Mouse (Mus musculus): ENCODE data around the gene Tmem151b.
A peak's percentile ranks its signal among the peaks of the same experiment; 100 is the strongest.

Tmem151b gene

GRCm38 (mm10) chr17:45549617-45550181 is at the start of gene Tmem151b:
Gene Tmem151b, minus strand, starts transcription at chr17:45549677.
- DNase-seq (ENCODE audit: low spot score) = no peak

- DNase-seq (ENCODE audit: low spot score) = no peak
These were observed 49.4 kb upstream of the Tmem151b start for GRCm38 (mm10) chr17:45598891-45599290.

DNA sequence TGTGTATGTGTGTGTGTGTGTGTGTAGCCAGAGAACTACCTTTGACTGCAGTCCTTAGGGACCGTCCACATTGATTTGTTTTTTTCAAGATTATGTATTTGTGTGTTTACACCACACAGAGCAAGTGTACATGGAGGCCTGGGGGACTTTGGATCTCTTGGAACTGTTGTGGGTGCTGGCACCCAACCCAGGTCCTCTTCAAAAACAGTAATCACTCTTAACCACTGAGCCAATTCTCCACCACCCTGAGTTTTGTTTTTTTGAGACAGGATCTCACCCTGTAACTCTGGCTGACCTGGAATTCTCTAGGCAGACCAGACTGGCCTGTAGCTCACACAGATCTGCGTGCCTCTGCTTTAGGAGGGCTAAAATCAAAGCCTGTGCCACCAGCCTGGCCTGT is 48.9 kb upstream of the Tmem151b start:
- no peak for DNase-seq (ENCODE audit: low spot score)

GRCm38 (mm10) chr17:45597787-45598186 is 48.3 kb upstream of the Tmem151b start:
- DNase-seq (ENCODE audit: low spot score) = no peak

DNA sequence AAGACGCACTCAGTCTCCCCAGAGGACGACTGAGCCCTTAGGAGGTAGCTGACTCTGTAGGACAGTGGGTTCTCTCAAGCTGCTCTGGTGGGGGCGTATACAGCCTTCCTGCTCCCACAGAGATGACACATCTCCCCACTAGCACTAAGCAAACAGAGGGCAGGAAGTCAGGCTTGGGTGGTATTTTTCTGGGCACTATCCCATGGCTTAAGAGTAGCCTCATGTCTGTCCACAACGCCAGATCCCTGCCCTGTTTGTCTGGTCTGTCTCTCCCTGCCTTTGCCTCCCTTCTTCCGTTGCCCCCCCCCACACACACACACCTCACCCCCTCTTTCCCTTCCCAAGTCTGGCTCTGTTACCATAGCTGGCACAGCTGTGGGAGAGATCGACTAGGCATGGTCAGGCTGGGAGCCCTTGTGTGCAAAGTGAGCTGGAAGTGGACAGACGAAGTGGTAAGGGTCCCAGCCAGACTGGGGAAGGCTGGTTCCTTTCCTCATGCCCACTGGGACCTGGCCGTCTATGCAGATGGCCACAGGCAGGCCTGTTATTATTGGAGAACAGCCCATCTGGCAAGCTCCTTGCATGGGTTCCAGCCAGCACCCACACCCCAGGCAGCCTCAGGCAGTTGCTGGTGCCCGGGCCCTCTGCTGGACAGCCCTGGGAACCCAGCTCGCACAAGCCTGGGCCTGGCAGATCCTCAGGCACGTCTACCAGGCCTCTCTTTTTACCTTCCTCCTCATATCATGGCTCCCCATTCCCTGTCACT is 47.3 kb upstream of the Tmem151b start:
- peak; percentile 81 for DNase-seq (ENCODE audit: low spot score)

DNA sequence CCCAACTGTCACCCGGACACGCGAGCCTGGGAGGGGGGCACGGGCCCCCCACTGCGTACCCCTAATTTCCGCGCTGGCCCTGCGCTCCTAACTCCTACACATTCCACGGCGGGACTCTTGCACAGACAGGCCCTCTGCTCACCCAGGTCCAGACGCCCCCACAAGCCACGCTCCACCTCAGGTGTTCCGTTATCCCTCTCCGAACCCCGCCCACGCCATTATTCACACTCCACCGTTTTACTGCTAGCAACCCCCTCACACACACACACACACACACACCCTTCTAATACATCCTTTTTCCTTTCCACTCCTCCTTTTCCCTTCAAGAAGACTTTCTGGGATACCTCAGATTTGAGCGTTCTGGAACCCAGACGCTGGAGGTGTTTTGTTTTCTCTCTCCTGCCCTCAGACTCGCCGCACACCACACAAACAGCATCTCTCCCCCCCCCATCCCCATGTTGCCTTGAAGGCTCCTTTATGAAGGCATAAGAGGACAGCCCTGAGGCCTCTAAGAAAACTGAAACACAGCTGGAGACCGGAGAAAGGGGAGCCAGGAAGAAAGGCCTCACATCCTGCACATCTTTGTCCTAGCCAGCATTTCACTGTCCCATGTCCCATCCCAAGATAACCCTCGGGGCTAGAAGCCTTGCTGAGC is 46.4 kb upstream of the Tmem151b start:
- no peak for DNase-seq (ENCODE audit: low spot score)

- DNase-seq (ENCODE audit: low spot score) = peak; percentile 76
These were observed 45.6 kb upstream of the Tmem151b start for GRCm38 (mm10) chr17:45594881-45595735.

- no peak for DNase-seq (ENCODE audit: low spot score)
These were observed 44.7 kb upstream of the Tmem151b start for GRCm38 (mm10) chr17:45594195-45594594.

DNA sequence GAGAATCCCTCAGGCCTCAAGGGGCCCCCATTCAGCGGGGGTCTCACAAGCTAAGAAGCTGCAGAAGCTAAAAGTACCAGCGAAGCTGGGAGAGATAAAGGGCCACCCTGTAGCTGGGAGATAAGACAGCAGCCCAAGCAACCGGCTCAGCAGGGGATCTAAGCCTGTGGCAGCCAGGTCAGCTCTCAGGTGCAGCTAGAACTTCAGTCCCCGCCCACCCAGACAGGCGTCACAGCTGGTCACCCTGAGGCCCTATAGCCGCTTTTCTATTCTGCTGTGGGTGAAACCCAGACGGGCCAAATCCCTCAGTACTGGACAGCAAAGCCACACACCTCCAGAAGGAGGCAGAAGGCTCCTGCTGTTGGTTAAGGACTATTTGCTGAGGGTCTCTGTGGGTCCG is 44.0 kb upstream of the Tmem151b start:
- DNase-seq (ENCODE audit: low spot score) = no peak

DNA sequence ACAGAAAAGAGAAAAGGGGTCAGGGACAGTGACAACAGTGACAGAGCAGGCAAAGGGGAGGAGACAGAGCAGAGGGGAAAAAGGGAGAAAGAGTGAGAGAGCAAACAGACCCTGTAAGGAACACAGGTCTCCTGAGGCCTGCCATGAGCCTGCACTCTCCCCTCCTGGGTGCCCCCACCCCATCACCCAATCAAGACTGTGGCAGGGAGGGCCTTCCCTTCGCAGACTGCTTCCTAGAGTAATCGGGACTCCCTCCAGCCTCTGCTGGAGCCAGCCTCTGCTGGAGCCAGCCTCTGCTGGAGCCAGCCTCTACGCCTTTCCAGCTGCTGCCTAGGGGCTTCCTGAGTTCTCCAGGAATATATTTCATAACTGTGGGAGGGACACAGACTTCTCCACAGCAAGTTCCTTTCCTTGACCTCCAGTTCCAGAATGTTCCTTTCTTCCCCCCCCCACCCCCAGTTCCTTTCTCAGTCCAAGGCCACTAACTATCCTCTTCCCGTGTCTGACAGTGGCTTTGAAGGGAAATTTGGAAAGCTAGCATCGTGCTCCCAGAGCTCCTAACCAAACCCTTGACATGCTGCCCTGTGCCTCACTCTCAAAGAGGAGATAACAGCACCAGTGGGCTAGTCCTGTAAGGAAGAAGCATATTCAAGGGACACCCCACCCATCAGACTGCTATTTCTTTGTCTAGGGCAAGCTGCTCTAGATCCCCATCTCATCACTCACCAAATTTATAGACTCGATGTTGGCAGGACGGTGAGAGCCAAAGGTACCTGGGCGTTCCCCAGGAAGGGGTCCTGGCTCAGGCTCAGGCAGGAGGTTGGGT is 43.3 kb upstream of the Tmem151b start:
- DNase-seq (ENCODE audit: low spot score) = peak; percentile 47

- DNase-seq (ENCODE audit: low spot score) = no peak
These were observed 42.5 kb upstream of the Tmem151b start for GRCm38 (mm10) chr17:45591701-45592605.

GRCm38 (mm10) chr17:45590410-45590809 is 40.9 kb upstream of the Tmem151b start:
- DNase-seq (ENCODE audit: low spot score) = no peak

DNA sequence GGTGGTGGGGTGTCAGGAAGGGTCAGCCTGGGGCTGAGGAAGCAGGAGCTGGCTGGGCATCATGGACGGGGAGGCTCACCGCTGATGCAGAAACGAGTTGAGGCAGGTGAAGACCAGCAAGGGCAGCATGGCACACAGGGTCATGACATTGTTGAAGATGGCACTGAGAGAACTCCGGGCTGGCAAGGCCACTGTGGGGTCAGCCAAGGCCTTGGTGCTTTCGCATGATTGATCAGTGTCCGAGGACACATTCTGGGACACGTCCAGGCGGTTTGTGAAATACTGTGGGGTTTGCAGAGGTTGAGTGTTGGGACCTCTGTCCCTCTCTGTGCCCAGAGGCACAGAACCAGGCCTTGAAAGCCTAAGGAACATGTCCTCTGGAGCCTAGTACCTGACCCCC is 40.4 kb upstream of the Tmem151b start:
- no peak for DNase-seq (ENCODE audit: low spot score)

- no peak for DNase-seq (ENCODE audit: low spot score)
These were observed 39.8 kb upstream of the Tmem151b start for GRCm38 (mm10) chr17:45589236-45589635.

GRCm38 (mm10) chr17:45588370-45588769 is 38.9 kb upstream of the Tmem151b start:
- DNase-seq (ENCODE audit: low spot score) = no peak

DNA sequence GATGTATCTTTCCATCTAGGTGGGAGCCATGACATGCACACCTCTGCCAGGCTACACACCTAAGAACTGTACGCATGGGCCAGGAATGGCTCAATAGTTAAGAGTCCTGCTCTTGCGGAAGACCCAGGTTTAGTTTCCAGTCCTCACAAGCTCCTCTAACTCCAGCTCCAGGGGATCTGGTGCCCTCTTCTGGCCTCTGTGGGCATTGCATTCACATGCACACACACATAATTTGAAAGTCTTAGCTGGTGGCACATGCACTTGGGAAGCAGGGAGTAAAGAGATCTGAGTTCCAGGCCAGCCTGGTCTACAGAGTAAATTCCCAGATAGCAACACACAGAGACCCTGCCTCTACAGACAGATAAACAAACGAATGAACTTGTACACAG is 37.0 kb upstream of the Tmem151b start:
- no peak for DNase-seq (ENCODE audit: low spot score)

DNA sequence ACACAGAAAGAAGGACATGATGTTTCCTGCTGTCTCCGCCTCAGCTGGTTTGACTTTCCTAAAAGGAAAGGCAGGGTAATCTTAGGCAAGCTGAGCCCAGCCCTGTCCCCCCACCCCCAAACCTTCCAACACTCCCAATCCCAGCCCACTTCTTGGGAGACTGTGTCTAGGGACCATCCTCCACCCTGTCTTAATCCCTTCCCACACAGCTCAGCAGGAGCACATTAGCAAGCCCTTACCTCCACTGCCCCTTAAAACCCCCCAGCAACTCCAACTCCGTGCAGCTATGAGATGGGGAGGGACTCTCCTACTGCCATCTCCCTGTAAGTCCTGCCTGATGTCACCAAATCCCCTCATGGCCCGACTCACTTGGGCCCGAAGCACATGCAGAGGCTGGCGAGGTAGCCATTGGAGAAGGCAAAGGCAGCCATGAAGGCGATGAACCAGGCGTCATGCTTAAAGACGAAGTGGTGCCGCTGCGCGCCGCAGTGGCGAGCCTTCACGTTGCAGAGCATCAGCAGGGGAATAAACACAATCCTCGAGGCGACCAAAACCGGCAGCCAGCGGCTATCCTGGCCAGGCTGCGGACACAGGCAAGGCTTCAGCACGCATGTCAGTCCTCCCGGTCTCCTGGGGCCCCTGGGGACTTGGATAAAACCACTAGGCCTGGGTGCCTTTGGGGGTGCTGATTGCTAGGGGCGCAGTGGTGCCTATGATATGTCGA is 36.4 kb upstream of the Tmem151b start:
- no peak for DNase-seq (ENCODE audit: low spot score)

DNA sequence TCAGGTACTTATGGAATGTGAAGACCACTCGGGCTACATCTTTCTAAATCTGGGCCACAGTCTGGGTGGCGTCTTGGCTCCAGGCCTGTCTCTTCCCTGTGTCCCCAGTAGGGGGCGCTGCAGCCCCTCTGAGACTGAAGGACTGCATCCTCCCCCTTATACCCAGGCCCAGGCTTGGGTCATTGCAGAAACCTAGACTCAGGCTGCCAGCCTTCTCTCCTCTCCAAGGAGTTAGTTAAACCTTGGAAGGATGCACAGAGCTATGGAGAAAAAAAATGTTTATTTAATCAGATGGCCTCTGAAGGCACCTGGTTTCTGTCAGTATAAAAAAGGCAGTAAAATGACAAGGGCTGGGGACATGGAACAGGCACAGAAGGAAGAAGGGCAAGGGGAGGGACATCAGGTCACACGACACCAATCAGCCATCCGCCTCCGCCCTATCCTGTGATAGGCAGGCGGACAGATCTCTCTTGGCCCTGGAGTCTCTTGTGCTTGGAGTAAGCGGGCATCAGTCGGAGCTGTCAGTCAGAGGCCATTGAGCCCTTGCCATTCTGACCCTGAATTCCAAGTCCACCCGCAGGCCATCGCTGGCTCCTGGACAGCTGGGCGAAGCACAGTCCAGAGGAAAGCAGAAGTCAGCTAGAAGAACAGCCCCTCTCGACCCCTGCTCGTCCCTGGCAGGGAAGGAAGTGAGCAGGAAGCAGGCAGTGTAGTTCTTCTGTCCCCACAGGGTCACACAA is 35.6 kb upstream of the Tmem151b start:
- peak; percentile 71 for DNase-seq (ENCODE audit: low spot score)
